Mouse (Mus musculus) myocyte (in vitro differentiated cells): ENCODE data around the gene Papss2. TPM values are rescaled to one million over a fixed set of nuclear protein-coding genes. Genes with fewer than 3 reads are reported as not detected.

Experiments used
- H3K27me3 ChIP-seq: one replicate; pipeline ENCODE4 v1.6.1; 2011; ENCODE audit not compliant: control insufficient read depth, insufficient read depth, insufficient read length
- H3K36me3 ChIP-seq: one replicate; pipeline ENCODE4 v1.6.1; 2011; ENCODE audit not compliant: control insufficient read depth, insufficient read depth
- H3K4me2 ChIP-seq: one replicate; pipeline ENCODE4 v1.6.1; 2011; ENCODE audit warnings: low read depth, control low read depth
- H3K4me3 ChIP-seq: one replicate; pipeline ENCODE4 v1.5.1; 2011; ENCODE audit warnings: mild to moderate bottlenecking, control low read depth, moderate library complexity
- H3K79me2 ChIP-seq: one replicate; pipeline ENCODE4 v1.6.1; 2011; ENCODE audit not compliant: control insufficient read depth, insufficient read depth
- H3ac ChIP-seq: one replicate; pipeline ENCODE4 v1.6.1; 2011; ENCODE audit not compliant: control insufficient read depth, insufficient read length
- CEBPB ChIP-seq: IDR thresholded peaks from 2 replicates; pipeline ENCODE4 v1.6.1; 2011; ENCODE audit warnings: mild to moderate bottlenecking, moderate library complexity; ENCODE audit not compliant: poor library complexity, insufficient read depth, severe bottlenecking
- E2F4 ChIP-seq: IDR thresholded peaks from one replicate; pipeline ENCODE4 v1.6.1; 2011; ENCODE audit warnings: mild to moderate bottlenecking, control low read depth, moderate library complexity; ENCODE audit not compliant: insufficient read depth
- MAX ChIP-seq: IDR thresholded peaks from one replicate; pipeline ENCODE4 v1.6.1; 2011; ENCODE audit warnings: low read depth, mild to moderate bottlenecking, control low read depth
- MYOD1 ChIP-seq, 3 experiments: IDR thresholded peaks; one replicate each; pipeline ENCODE4 v1.6.1; 2011; ENCODE audit warnings: control low read depth in 2 of 3, low read depth in 2 of 3, mild to moderate bottlenecking in 2 of 3, moderate library complexity in 1 of 3; ENCODE audit not compliant: insufficient read length in 2 of 3, control insufficient read depth in 1 of 3
- MYOG ChIP-seq, 3 experiments: IDR thresholded peaks; one replicate each; pipeline ENCODE4 v1.6.1; 2011; ENCODE audit warnings: control low read depth in 2 of 3, low read depth in 2 of 3, mild to moderate bottlenecking in 2 of 3; ENCODE audit not compliant: insufficient read length in 2 of 3, control insufficient read depth in 1 of 3, insufficient read depth in 1 of 3
- POLR2A ChIP-seq: IDR thresholded peaks from one replicate; pipeline ENCODE4 v1.6.1; 2011; ENCODE audit warnings: low read depth, mild to moderate bottlenecking, control low read depth, moderate library complexity; ENCODE audit not compliant: insufficient read length
- POLR2AphosphoS2 ChIP-seq: IDR thresholded peaks from one replicate; pipeline ENCODE4 v1.6.1; 2011; ENCODE audit warnings: low read depth, control low read depth; ENCODE audit not compliant: insufficient read length
- REST ChIP-seq: IDR thresholded peaks from one replicate; pipeline ENCODE4 v1.6.1; 2011; ENCODE audit warnings: mild to moderate bottlenecking, control low read depth, moderate library complexity; ENCODE audit not compliant: insufficient read depth, insufficient read length
- SRF ChIP-seq: IDR thresholded peaks from one replicate; pipeline ENCODE4 v1.6.1; 2011; ENCODE audit warnings: low read depth; ENCODE audit not compliant: control insufficient read depth, insufficient read length
- TCF12 ChIP-seq: IDR thresholded peaks from one replicate; pipeline ENCODE4 v1.6.1; 2011; ENCODE audit warnings: mild to moderate bottlenecking, control low read depth; ENCODE audit not compliant: poor library complexity, insufficient read depth, severe bottlenecking
- TCF3 ChIP-seq: IDR thresholded peaks from one replicate; pipeline ENCODE4 v1.6.1; 2011; ENCODE audit warnings: low read depth, control low read depth; ENCODE audit not compliant: insufficient read length
- USF1 ChIP-seq: IDR thresholded peaks from one replicate; pipeline ENCODE4 v1.6.1; 2011; ENCODE audit warnings: low read depth, mild to moderate bottlenecking, control low read depth, moderate library complexity
- polyA plus RNA-seq: library from polyadenylated mRNA; unstranded; fragments of >200 nt; fragmentation: generic; extraction: Trizol; gene quantifications from one replicate; pipeline ENCODE4 v1.2.1, GENCODE M21; 2012; ENCODE audit warnings: missing spikeins

Papss2 gene
- polyA plus RNA-seq, 1 experiment = 0.47 TPM

- H3K36me3 ChIP-seq = no peaks in the 10 kb centered on the region
- no peak for TF ChIP-seq POLR2AphosphoS2
- TF ChIP-seq CEBPB = no peak
- TF ChIP-seq TCF12 = no peak
- TF ChIP-seq POLR2A = no peak
- TF ChIP-seq USF1 = no peak
- TF ChIP-seq REST = no peak
- no peak for TF ChIP-seq TCF3
- no peak for TF ChIP-seq E2F4
- no peak for TF ChIP-seq MAX
- no peak for TF ChIP-seq MYOG (IDR thresholded peaks at IDR 0.05; ENCODE audit: control insufficient read depth in 1 of 3, insufficient read depth in 1 of 3, insufficient read length in 2 of 3, low read depth in 2 of 3)
- TF ChIP-seq SRF = no peak
- TF ChIP-seq MYOD1 (IDR thresholded peaks at IDR 0.05; ENCODE audit: control insufficient read depth in 1 of 3, insufficient read length in 2 of 3, low read depth in 2 of 3) = no peak
- H3K4me3 ChIP-seq = no peak overlapping the region
- H3ac ChIP-seq = no peak overlapping the region
- H3K4me2 ChIP-seq = no peak overlapping the region
- no peaks in the 10 kb centered on the region for H3K79me2 ChIP-seq
- peaks cover 5% of the 10 kb centered on the region for H3K27me3 ChIP-seq
Measured at GRCm38 (mm10) chr19:32604563-32605252, 9.1 kb downstream of the Papss2 start.

- Histone ChIP-seq H3K79me2 (no peaks in the 10 kb centered on the region), H3K4me3 (no peak overlapping the region), H3K36me3 (no peaks in the 10 kb centered on the region), H3K4me2 (no peak overlapping the region), H3K27me3 (peaks cover 5% of the 10 kb centered on the region), H3ac (no peak overlapping the region)
- TF ChIP-seq POLR2A (no peak), MYOD1 (IDR thresholded peaks at IDR 0.05; ENCODE audit: control insufficient read depth in 1 of 3, insufficient read length in 2 of 3, low read depth in 2 of 3) (no peak), CEBPB (no peak), MYOG (IDR thresholded peaks at IDR 0.05; ENCODE audit: control insufficient read depth in 1 of 3, insufficient read depth in 1 of 3, insufficient read length in 2 of 3, low read depth in 2 of 3) (no peak), SRF (no peak), E2F4 (no peak), TCF3 (no peak), REST (no peak), USF1 (no peak), MAX (no peak), TCF12 (no peak), POLR2AphosphoS2 (no peak)
Measured at GRCm38 (mm10) chr19:32606227-32606827, 10.7 kb downstream of the Papss2 start.

GRCm38 (mm10) chr19:32607036-32607435 is 11.4 kb downstream of the Papss2 start:
- no peak for TF ChIP-seq E2F4
- TF ChIP-seq POLR2AphosphoS2 = no peak
- H3K36me3 ChIP-seq = no peaks in the 10 kb centered on the region
- H3K27me3 ChIP-seq = peaks cover 5% of the 10 kb centered on the region
- no peak overlapping the region for H3ac ChIP-seq
- no peak overlapping the region for H3K4me2 ChIP-seq
- no peak overlapping the region for H3K4me3 ChIP-seq
- H3K79me2 ChIP-seq = no peaks in the 10 kb centered on the region

GRCm38 (mm10) chr19:32611386-32612092 is 15.9 kb downstream of the Papss2 start:
- Histone ChIP-seq H3ac (no peak overlapping the region), H3K4me3 (no peak overlapping the region), H3K79me2 (no peaks in the 10 kb centered on the region), H3K36me3 (no peaks in the 10 kb centered on the region), H3K4me2 (no peak overlapping the region), H3K27me3 (no peaks in the 10 kb centered on the region)
- TF ChIP-seq TCF12 (no peak), POLR2AphosphoS2 (no peak), POLR2A (no peak), CEBPB (no peak), REST (no peak), SRF (no peak), MAX (no peak), USF1 (no peak), E2F4 (no peak)
